Mouse (Mus musculus) CH12.LX (cell line): Measurements from ENCODE around the gene Syt9. TPM values are rescaled to one million over a fixed set of nuclear protein-coding genes. Genes with fewer than 3 reads are reported as not detected.

Experiments used
- DNase-seq: peaks from one replicate; pipeline ENCODE4 v3.0.0-alpha.2; 2013; ENCODE audit errors: extremely low read depth
- H3K27ac ChIP-seq: 2 replicates; pipeline ENCODE4 v1.5.1; 2012; ENCODE audit warnings: low read depth, mild to moderate bottlenecking, control low read depth, moderate library complexity; ENCODE audit not compliant: insufficient read depth
- H3K27me3 ChIP-seq: replicated peaks from 2 replicates; pipeline ENCODE3; 2012; ENCODE audit warnings: inconsistent platforms
- H3K36me3 ChIP-seq, 2 experiments: replicated peaks in 1 of 2; 2 replicates each; pipeline versions ENCODE3 to v1.6.1; 2012; ENCODE audit warnings: inconsistent platforms in 1 of 2, low read length in 1 of 2, mild to moderate bottlenecking in 1 of 2, mixed read lengths in 1 of 2, moderate library complexity in 1 of 2; ENCODE audit not compliant: control insufficient read depth in 1 of 2, insufficient read depth in 1 of 2
- H3K4me1 ChIP-seq, 2 experiments: 2 replicates each; pipeline ENCODE4 v1.6.1; 2012; ENCODE audit warnings: inconsistent platforms in 1 of 2, moderate library complexity in 1 of 2; ENCODE audit not compliant: insufficient read depth in 2 of 2, control insufficient read depth in 1 of 2
- H3K4me2 ChIP-seq: 2 replicates; pipeline ENCODE4 v1.6.1; 2012; ENCODE audit warnings: low read depth, mild to moderate bottlenecking, control low read depth; ENCODE audit not compliant: poor library complexity, insufficient read depth, severe bottlenecking
- H3K4me3 ChIP-seq, 3 experiments: fragments of 150-350 bp in 1 of 3; sonication (generic) in 1 of 3; replicated peaks in 1 of 3; 2 replicates each; pipeline versions ENCODE3 to v1.5.1; 2011 to 2012; ENCODE audit warnings: low read depth in 2 of 3, low read length in 2 of 3, mild to moderate bottlenecking in 2 of 3, moderate library complexity in 2 of 3, control low read depth in 1 of 3, improper control_type of control experiment in 1 of 3, inconsistent platforms in 1 of 3, mixed read lengths in 1 of 3; ENCODE audit not compliant: poor library complexity in 1 of 3
- H3K79me2 ChIP-seq: replicated peaks from 2 replicates; pipeline ENCODE4 v1.6.1; 2012; ENCODE audit warnings: mild to moderate bottlenecking, moderate library complexity; ENCODE audit not compliant: control insufficient read depth, poor library complexity, insufficient read depth, severe bottlenecking; ENCODE audit errors: extremely low read depth
- H3K9ac ChIP-seq: 2 replicates; pipeline ENCODE4 v1.6.1; 2012; ENCODE audit warnings: low read depth, mild to moderate bottlenecking, control low read depth, moderate library complexity; ENCODE audit not compliant: insufficient read depth
- H3K9me3 ChIP-seq: replicated peaks from 2 replicates; pipeline ENCODE3; 2012; ENCODE audit warnings: low read length, inconsistent platforms, mixed read lengths
- BHLHE40 ChIP-seq: IDR thresholded peaks from 2 replicates; pipeline ENCODE4 v1.6.1; 2011; ENCODE audit warnings: mild to moderate bottlenecking, low read depth, low read length, improper control_type of control experiment
- CHD1 ChIP-seq: IDR thresholded peaks from 2 replicates; pipeline ENCODE4 v1.6.1; 2012; ENCODE audit warnings: low read depth, low read length, improper control_type of control experiment, inconsistent platforms
- CHD2 ChIP-seq: IDR thresholded peaks from 2 replicates; pipeline ENCODE4 v1.6.1; 2011; ENCODE audit warnings: low read length, improper control_type of control experiment
- CTCF ChIP-seq, 2 experiments: IDR thresholded peaks in 1 of 2; conservative IDR thresholded peaks in 1 of 2; 2 replicates each; pipeline ENCODE4 v1.5.1; 2011 to 2012; ENCODE audit warnings: low read depth in 2 of 2, low read length in 2 of 2, improper control_type of control experiment in 1 of 2, inconsistent platforms in 1 of 2, mild to moderate bottlenecking in 1 of 2, moderate library complexity in 1 of 2
- E2F4 ChIP-seq: IDR thresholded peaks from 2 replicates; pipeline ENCODE4 v1.6.1; 2011; ENCODE audit warnings: low read depth, low read length, improper control_type of control experiment; ENCODE audit not compliant: insufficient replicate concordance
- ELF1 ChIP-seq: IDR thresholded peaks from 2 replicates; pipeline ENCODE4 v1.6.1; 2014; ENCODE audit warnings: low read depth, mild to moderate bottlenecking, inconsistent platforms, low read length, improper control_type of control experiment
- EP300 ChIP-seq: IDR thresholded peaks from 2 replicates; pipeline ENCODE4 v1.6.1; 2011; ENCODE audit warnings: low read length, improper control_type of control experiment
- ETS1 ChIP-seq: conservative IDR thresholded peaks from 2 replicates; pipeline ENCODE4 v1.6.1; 2012; ENCODE audit warnings: low read depth, mild to moderate bottlenecking, inconsistent platforms, low read length, improper control_type of control experiment, moderate library complexity
- GABPA ChIP-seq: IDR thresholded peaks from 2 replicates; pipeline ENCODE4 v1.6.1; 2012; ENCODE audit warnings: low read depth, low read length, improper control_type of control experiment, inconsistent platforms; ENCODE audit not compliant: insufficient replicate concordance
- HCFC1 ChIP-seq: IDR thresholded peaks from 2 replicates; pipeline ENCODE4 v1.6.1; 2012; ENCODE audit warnings: low read depth, mild to moderate bottlenecking, inconsistent platforms, low read length, improper control_type of control experiment
- IRF4 ChIP-seq: IDR thresholded peaks from 2 replicates; pipeline ENCODE4 v1.6.1; 2014; ENCODE audit warnings: low read depth, mild to moderate bottlenecking, inconsistent platforms, low read length, improper control_type of control experiment
- JUN ChIP-seq: IDR thresholded peaks from 2 replicates; pipeline ENCODE4 v1.6.1; 2011; ENCODE audit warnings: low read depth, mild to moderate bottlenecking, low read length, improper control_type of control experiment, moderate library complexity; ENCODE audit not compliant: insufficient read depth
- JUND ChIP-seq: conservative IDR thresholded peaks from 2 replicates; pipeline ENCODE4 v1.6.1; 2011; ENCODE audit warnings: low read depth, low read length, improper control_type of control experiment
- MAFK ChIP-seq: IDR thresholded peaks from 2 replicates; pipeline ENCODE4 v1.6.1; 2011; ENCODE audit warnings: low read length, improper control_type of control experiment; ENCODE audit not compliant: insufficient replicate concordance
- MAZ ChIP-seq: IDR thresholded peaks from 2 replicates; pipeline ENCODE4 v1.6.1; 2012; ENCODE audit warnings: low read depth, mild to moderate bottlenecking, inconsistent platforms, low read length, improper control_type of control experiment, moderate library complexity
- MXI1 ChIP-seq: IDR thresholded peaks from 2 replicates; pipeline ENCODE4 v1.6.1; 2011; ENCODE audit warnings: mild to moderate bottlenecking, low read depth, low read length, improper control_type of control experiment
- MYC ChIP-seq: IDR thresholded peaks from 2 replicates; pipeline ENCODE4 v1.6.1; 2011; ENCODE audit warnings: low read depth, mild to moderate bottlenecking, improper control_type of control experiment, low read length
- NELFE ChIP-seq: IDR thresholded peaks from 2 replicates; pipeline ENCODE4 v1.6.1; 2011; ENCODE audit warnings: low read depth, low read length, improper control_type of control experiment
- NRF1 ChIP-seq: IDR thresholded peaks from 2 replicates; pipeline ENCODE4 v1.6.1; 2014; ENCODE audit warnings: low read depth, mild to moderate bottlenecking, inconsistent platforms, low read length, improper control_type of control experiment, moderate library complexity
- PAX5 ChIP-seq: IDR thresholded peaks from 2 replicates; pipeline ENCODE4 v1.6.1; 2012; ENCODE audit warnings: low read length, inconsistent platforms, mixed read lengths
- POLR2A ChIP-seq: IDR thresholded peaks from 2 replicates; pipeline ENCODE4 v1.6.1; 2011; ENCODE audit warnings: low read depth, mild to moderate bottlenecking, improper control_type of control experiment, low read length
- RCOR1 ChIP-seq: conservative IDR thresholded peaks from 2 replicates; pipeline ENCODE4 v1.6.1; 2012; ENCODE audit warnings: low read depth, mild to moderate bottlenecking, inconsistent platforms, low read length, improper control_type of control experiment
- SIN3A ChIP-seq: IDR thresholded peaks from 2 replicates; pipeline ENCODE4 v1.6.1; 2012; ENCODE audit warnings: low read length, improper control_type of control experiment, inconsistent platforms
- TBP ChIP-seq: conservative IDR thresholded peaks from 2 replicates; pipeline ENCODE4 v1.6.1; 2011; ENCODE audit warnings: low read depth, low read length, improper control_type of control experiment
- TCF12 ChIP-seq: IDR thresholded peaks from 2 replicates; pipeline ENCODE4 v1.6.1; 2014; ENCODE audit warnings: low read depth, mild to moderate bottlenecking, inconsistent platforms, low read length, improper control_type of control experiment
- UBTF ChIP-seq: IDR thresholded peaks from 2 replicates; pipeline ENCODE4 v1.6.1; 2012; ENCODE audit warnings: low read depth, mild to moderate bottlenecking, inconsistent platforms, low read length, improper control_type of control experiment, moderate library complexity
- USF1 ChIP-seq: IDR thresholded peaks from 2 replicates; pipeline ENCODE4 v1.6.1; 2014; ENCODE audit warnings: low read depth, mild to moderate bottlenecking, inconsistent platforms, low read length, improper control_type of control experiment
- USF2 ChIP-seq: conservative IDR thresholded peaks from 2 replicates; pipeline ENCODE4 v1.6.1; 2011; ENCODE audit warnings: low read depth, low read length, improper control_type of control experiment
- ZC3H11A ChIP-seq: IDR thresholded peaks from 2 replicates; pipeline ENCODE4 v1.6.1; 2012; ENCODE audit warnings: low read depth, mild to moderate bottlenecking, inconsistent platforms, low read length, improper control_type of control experiment
- ZKSCAN1 ChIP-seq: IDR thresholded peaks from 2 replicates; pipeline ENCODE4 v1.6.1; 2012; ENCODE audit warnings: low read depth, inconsistent platforms, low read length, improper control_type of control experiment, borderline replicate concordance
- ZMIZ1 ChIP-seq: IDR thresholded peaks from 2 replicates; pipeline ENCODE4 v1.6.1; 2012; ENCODE audit warnings: low read depth, mild to moderate bottlenecking, inconsistent platforms, low read length, improper control_type of control experiment
- ZNF384 ChIP-seq: IDR thresholded peaks from 2 replicates; pipeline ENCODE4 v1.6.1; 2012; ENCODE audit warnings: low read depth, low read length, improper control_type of control experiment, inconsistent platforms
- dilution Hi-C: fragments of 300-500 bp; cut with MboI; formaldehyde crosslinking; loops from 2 replicates; pipeline ENCODE4 v1.14.3; 2020; ENCODE audit warnings: low sequenced_read_pairs; ENCODE audit not compliant: extremely low pct_unique_long_range_greater_than_20kb, extremely low pct_ligation_motif_present
- in situ Hi-C: fragments of 300-500 bp; cut with MboI; formaldehyde crosslinking; loops from 3 replicates; pipeline ENCODE4 v1.14.3; 2019; ENCODE audit warnings: low sequenced_read_pairs, low pct_ligation_motif_present, low pct_unique_long_range_greater_than_20kb, mixed read lengths
- polyA plus RNA-seq: library from polyadenylated mRNA; unstranded; fragments of >175 nt; gene quantifications from 2 replicates; pipeline ENCODE4 v1.2.1, GENCODE M21; 2012; ENCODE audit warnings: low read depth; ENCODE audit not compliant: insufficient read length
- total RNA-seq, 2 experiments: library from RNA; depleted of rRNA; stranded (reverse); fragments of 300-350 nt in 1 of 2; fragments of >200 nt in 1 of 2; gene quantifications; 2 replicates each; pipeline ENCODE4 v1.2.3; 2012 to 2014

Syt9 gene
- total and polyA plus RNA-seq, 3 experiments, result not detected

GRCm38 (mm10) chr7:107592641-107593040 lies 222.1 kb downstream of the Syt9 start:
- H3K9ac ChIP-seq, result no peak overlapping the region
- no peak overlapping the region for H3K4me3 ChIP-seq
- TF ChIP-seq BHLHE40 (0 out of 2 replicates have a peak, but pooled peaks have one; percentile 18), MYC (no peak), UBTF (no peak), GABPA (no peak), CTCF (conservative IDR thresholded peaks at IDR 0.05 in 1 of 2, IDR thresholded peaks at IDR 0.05 in 1 of 2; ENCODE audit: low read depth in 2 of 2, low read length in 2 of 2) (no peak)
- H3K4me1 ChIP-seq, result peaks cover 10 to 18% of the 10 kb centered on the region in 2 experiments
- no peaks in the 10 kb centered on the region for H3K9me3 ChIP-seq
- in situ Hi-C loops, result no loop called here
- no peak overlapping the region for H3K27ac ChIP-seq
- no peaks in the 10 kb centered on the region for H3K27me3 ChIP-seq
- H3K4me2 ChIP-seq, result no peak overlapping the region
- peaks cover 22% of the 10 kb centered on the region for H3K79me2 ChIP-seq
- dilution Hi-C loops, result no loop called here
- no peaks in the 10 kb centered on the region for H3K36me3 ChIP-seq
- no peak for DNase-seq

GRCm38 (mm10) chr7:107593904-107594303 lies 223.4 kb downstream of the Syt9 start:
- peaks cover 12 to 28% of the 10 kb centered on the region in 2 experiments for H3K4me1 ChIP-seq
- peak overlapping the region; percentile 73 for H3K4me2 ChIP-seq
- H3K79me2 ChIP-seq, result peaks cover 35% of the 10 kb centered on the region
- no peaks in the 10 kb centered on the region for H3K9me3 ChIP-seq
- H3K36me3 ChIP-seq, result no peaks in the 10 kb centered on the region
- peak overlapping the region; percentile 87 for H3K27ac ChIP-seq
- DNase-seq, result peak; percentile 89
- dilution Hi-C loops, result no loop called here
- in situ Hi-C loops, result no loop called here
- no peaks in the 10 kb centered on the region for H3K27me3 ChIP-seq
- H3K4me3 ChIP-seq, result peak overlapping the region; percentile 85 to 96 (median 93)
- peak overlapping the region; percentile 88 for H3K9ac ChIP-seq
- TF ChIP-seq MYC (no peak; the same call in 1 of the 2 replicates), MAZ (peak; percentile 30; the same call in 1 of the 2 replicates), POLR2A (peak; percentile 40; the same call in 1 of the 2 replicates), BHLHE40 (peak; percentile 75), HCFC1 (no peak), IRF4 (peak; percentile 99), ZKSCAN1 (no peak), ZNF384 (peak; percentile 82), RCOR1 (peak; percentile 68; the same call in 1 of the 2 replicates), CHD2 (peak; percentile 50; the same call in 1 of the 2 replicates), ETS1 (peak; percentile 75), NELFE (no peak), SIN3A (peak; percentile 46; the same call in 1 of the 2 replicates), USF1 (no peak), JUND (no peak; the same call in 1 of the 2 replicates), MAFK (no peak), GABPA (no peak), PAX5 (no peak), TBP (0 out of 2 replicates have a peak, but pooled peaks have one; percentile 42), ZMIZ1 (peak; percentile 2; the same call in 1 of the 2 replicates), TCF12 (peak; percentile 84), CHD1 (no peak), ELF1 (peak; percentile 52; the same call in 1 of the 2 replicates), JUN (0 out of 2 replicates have a peak, but pooled peaks have one; percentile 10), MXI1 (no peak), CTCF (conservative IDR thresholded peaks at IDR 0.05 in 1 of 2, IDR thresholded peaks at IDR 0.05 in 1 of 2; ENCODE audit: low read depth in 2 of 2, low read length in 2 of 2) (no peak), E2F4 (no peak), UBTF (no peak), ZC3H11A (no peak), NRF1 (peak; percentile 78), EP300 (peak; percentile 94), USF2 (no peak)
